Mouse (Mus musculus) midbrain, embryonic 11.5 days (tissue): Measurements from ENCODE around the gene Hist1h4b. TPM values are rescaled to one million over a fixed set of nuclear protein-coding genes. Genes with fewer than 3 reads are reported as not detected.
"Not testable (repeated sequence)": the region's sequence is repeated elsewhere in the genome, so short reads cannot be mapped to it uniquely, and the experiment has no call there.

ENCODE experiments used
- ATAC-seq: fragments of 200-750 bp; cut with Nextera tagmentation; 2 replicates; pipeline ENCODE4 v1.8.0; 2017; ENCODE audit warnings: moderate TSS enrichment, moderate library complexity; ENCODE audit not compliant: low FRiP score
- DNase-seq: peaks from one replicate; pipeline ENCODE4 v3.0.0; 2015; ENCODE audit warnings: low spot score; ENCODE audit errors: missing footprints
- H3K27ac ChIP-seq: fragments of 300-500 bp; sonication (generic); 2 replicates; pipeline ENCODE4 v1.5.1; 2014; ENCODE audit warnings: low read depth, low read length
- H3K27me3 ChIP-seq: fragments of 300-500 bp; sonication (generic); 2 replicates; pipeline ENCODE4 v1.6.1; 2014; ENCODE audit warnings: mild to moderate bottlenecking, low read length, moderate library complexity, mixed read lengths; ENCODE audit not compliant: control insufficient read depth, insufficient read depth
- H3K36me3 ChIP-seq: fragments of 300-500 bp; sonication (generic); 2 replicates; pipeline ENCODE4 v1.6.1; 2014; ENCODE audit warnings: mild to moderate bottlenecking, low read length, moderate library complexity, mixed read lengths; ENCODE audit not compliant: control insufficient read depth, insufficient read depth
- H3K4me1 ChIP-seq: fragments of 300-500 bp; sonication (generic); 2 replicates; pipeline ENCODE4 v1.6.1; 2014; ENCODE audit warnings: low read length; ENCODE audit not compliant: control insufficient read depth, insufficient read depth
- H3K4me2 ChIP-seq: fragments of 300-500 bp; sonication (generic); 2 replicates; pipeline ENCODE4 v1.6.1; 2014; ENCODE audit warnings: mild to moderate bottlenecking, moderate library complexity
- H3K4me3 ChIP-seq: fragments of 300-500 bp; sonication (generic); 2 replicates; pipeline ENCODE4 v1.5.1; 2014; ENCODE audit warnings: low read depth, low read length
- H3K9ac ChIP-seq: fragments of 300-500 bp; sonication (generic); 2 replicates; pipeline ENCODE4 v1.6.1; 2014; ENCODE audit warnings: low read length
- H3K9me3 ChIP-seq: fragments of 300-500 bp; sonication (generic); 2 replicates; pipeline ENCODE4 v1.6.1; 2016; ENCODE audit warnings: low read length; ENCODE audit not compliant: control insufficient read depth
- WGBS: fragments of 180-500 bp; shearing (Covaris S2); extraction: QIAGEN DNeasy Blood & Tissue Kit; methylation state at CpG from one replicate; pipeline ENCODE4 v1.1.7; 2014; 5-methylcytosine and 5-hydroxymethylcytosine counted together
- polyA plus RNA-seq: library from polyadenylated mRNA; unstranded; fragments of >200 nt; fragmentation: Nextera tagmentation; extraction: Ambion mirVana; gene quantifications from 2 replicates; pipeline ENCODE4 v1.2.1, GENCODE M21; 2014

Hist1h4b gene
- polyA plus RNA-seq, 1 experiment from 2014 or later: 3.9 TPM

DNA sequence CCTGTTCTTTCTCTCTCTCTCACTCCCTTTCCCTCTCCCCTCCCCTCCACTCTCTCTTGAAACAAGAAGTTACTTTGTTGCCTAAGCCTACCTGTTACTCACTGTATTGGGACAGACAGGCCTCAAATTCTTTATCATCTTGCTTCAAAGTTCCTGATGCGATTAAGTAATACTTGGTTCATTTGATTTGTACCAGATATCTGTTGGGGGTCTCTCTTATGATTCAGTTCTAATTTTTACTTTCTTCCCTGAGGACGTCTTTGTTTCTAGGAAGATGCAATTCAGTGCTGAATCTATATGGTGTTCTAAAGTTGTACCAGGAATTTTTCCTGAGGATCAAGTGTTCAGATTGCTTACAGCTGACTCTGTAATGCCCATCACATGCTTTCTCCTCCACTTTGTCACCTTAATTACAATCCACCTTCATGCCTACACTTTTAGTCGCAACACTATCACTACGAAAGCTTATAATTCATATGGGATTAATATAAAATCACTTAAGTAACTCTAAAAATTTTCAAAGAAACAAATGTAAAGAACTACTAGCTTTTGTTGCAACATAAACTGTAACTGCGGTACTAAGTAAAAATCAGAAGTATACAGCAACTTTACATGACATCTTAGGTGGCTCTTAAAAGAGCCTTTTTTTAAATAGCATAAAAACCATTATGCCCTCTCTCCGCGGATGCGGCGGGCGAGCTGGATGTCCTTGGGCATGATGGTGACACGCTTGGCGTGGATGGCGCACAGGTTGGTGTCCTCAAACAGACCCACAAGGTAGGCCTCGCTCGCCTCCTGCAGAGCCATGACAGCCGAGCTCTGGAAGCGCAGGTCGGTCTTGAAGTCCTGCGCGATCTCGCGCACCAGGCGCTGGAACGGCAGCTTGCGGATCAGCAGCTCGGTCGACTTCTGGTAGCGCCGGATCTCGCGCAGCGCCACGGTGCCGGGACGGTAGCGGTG is 12.1 kb upstream of the Hist1h4b start:
- ATAC-seq (no peak), DNase-seq (peak; percentile 90)
- Histone ChIP-seq H3K4me1 (peaks cover 13% of the 10 kb centered on the region; the same call in 1 of the 2 replicates), H3K27me3 (no peaks in the 10 kb centered on the region), H3K4me2 (peak overlapping the region; percentile 61), H3K4me3 (peak overlapping the region; percentile 39), H3K9ac (peak overlapping the region; percentile 71), H3K27ac (peak overlapping the region; percentile 82), H3K36me3 (no peaks in the 10 kb centered on the region), H3K9me3 (no peaks in the 10 kb centered on the region)
- under 1% methylated on average over 16 of the region's 36 CpGs for WGBS

DNA sequence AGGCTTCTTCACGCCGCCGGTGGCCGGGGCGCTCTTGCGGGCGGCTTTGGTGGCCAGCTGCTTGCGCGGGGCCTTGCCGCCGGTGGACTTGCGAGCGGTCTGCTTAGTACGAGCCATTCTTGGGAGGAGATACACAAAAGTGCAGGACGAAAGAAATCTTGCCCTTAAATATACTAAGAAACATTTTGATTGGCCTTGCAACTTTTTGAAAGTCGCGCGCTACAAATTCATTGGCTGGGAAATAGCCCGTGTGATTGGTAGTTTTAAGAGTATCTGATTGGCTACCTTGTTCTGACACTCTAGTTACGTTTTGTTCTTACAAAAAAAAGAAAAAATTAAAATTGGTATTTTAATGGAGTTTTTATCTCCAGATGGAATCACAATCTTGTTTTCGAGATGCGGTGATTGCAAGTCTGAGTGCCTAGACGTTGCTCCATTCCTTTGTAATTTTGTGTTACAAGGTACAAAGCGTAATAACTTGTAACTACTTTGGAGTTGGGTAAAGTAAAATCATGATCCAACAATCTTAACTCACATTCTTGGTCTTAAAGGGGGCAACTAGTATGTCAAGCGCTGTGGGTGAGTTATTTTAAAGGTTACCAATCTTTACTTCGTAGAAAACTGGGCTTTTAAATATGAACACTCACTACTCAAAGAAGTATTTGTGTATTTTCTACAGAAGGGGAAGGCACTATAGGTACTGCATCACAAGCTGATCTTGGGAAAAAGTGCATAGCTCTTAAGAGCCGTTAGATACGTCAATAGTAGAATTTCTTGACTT is 11.2 kb upstream of the Hist1h4b start, which contains the start of gene Hist1h3c:
TSS of gene Hist1h3c (minus strand) at position 222 of the 781 bp plus-strand sequence.
- peak within 1 kb of the TSS; percentile 71 for H3K9ac ChIP-seq
- H3K4me3 ChIP-seq: peak within 1 kb of the TSS; percentile 39
- no peaks in the 10 kb centered on the region for H3K9me3 ChIP-seq
- H3K4me2 ChIP-seq: peak within 1 kb of the TSS; percentile 61
- H3K4me1 ChIP-seq: peaks cover 7% of the 10 kb centered on the region; the same call in 1 of the 2 replicates
- H3K27me3 ChIP-seq: no peaks in the 10 kb centered on the region
- H3K36me3 ChIP-seq: no peaks in the 10 kb centered on the region
- DNase-seq (peak; percentile 97), ATAC-seq (peak; percentile 72)
- WGBS: under 1% methylated on average over 23 of the region's 28 CpGs
- H3K27ac ChIP-seq: peak within 1 kb of the TSS; percentile 96

DNA sequence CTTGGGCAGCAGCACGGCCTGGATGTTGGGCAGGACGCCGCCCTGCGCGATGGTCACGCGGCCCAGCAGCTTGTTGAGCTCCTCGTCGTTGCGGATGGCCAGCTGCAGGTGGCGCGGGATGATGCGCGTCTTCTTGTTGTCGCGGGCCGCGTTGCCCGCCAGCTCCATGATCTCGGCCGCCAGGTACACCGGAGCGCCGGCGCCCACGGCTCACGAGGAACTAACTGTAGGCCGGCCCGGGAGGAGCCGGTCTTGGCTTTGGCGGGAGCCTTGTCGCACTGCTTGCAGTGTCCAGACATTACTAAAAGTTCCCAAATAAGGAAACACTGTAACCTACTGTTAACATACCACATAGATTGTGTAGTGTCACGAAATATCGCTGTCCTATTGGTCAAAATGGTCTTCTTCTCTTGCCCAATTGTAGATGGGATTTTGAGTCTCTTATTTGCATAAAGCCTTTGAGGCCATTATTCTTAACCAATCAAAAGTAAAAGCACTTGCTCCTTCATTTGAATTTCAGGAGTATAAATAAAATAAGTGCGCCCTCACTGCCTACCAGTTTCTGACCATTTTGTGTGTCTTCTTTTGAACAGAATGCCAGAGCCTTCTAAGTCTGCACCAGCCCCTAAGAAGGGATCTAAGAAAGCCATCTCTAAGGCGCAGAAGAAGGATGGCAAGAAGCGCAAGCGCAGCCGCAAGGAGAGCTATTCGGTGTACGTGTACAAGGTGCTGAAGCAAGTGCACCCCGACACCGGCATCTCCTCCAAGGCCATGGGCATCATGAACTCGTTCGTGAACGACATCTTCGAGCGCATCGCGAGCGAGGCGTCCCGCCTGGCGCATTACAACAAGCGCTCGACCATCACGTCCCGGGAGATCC is 10.4 kb upstream of the Hist1h4b start, which contains the start of gene Hist1h2bb:
TSS of gene Hist1h2bb (plus strand) at position 534 of the 880 bp plus-strand sequence.
- Histone ChIP-seq H3K9ac (peak within 1 kb of the TSS; percentile 70), H3K27ac (peak within 1 kb of the TSS; percentile 96), H3K4me2 (peak within 1 kb of the TSS; percentile 61), H3K4me3 (peak within 1 kb of the TSS; percentile 39)
- H3K4me1 ChIP-seq, H3K27me3 ChIP-seq, H3K36me3 ChIP-seq, H3K9me3 ChIP-seq: not testable (repeated sequence)
- WGBS: under 1% methylated on average over 40 of the region's 58 CpGs
- peak; percentile 92 for ATAC-seq
- DNase-seq: peak; percentile 97

DNA sequence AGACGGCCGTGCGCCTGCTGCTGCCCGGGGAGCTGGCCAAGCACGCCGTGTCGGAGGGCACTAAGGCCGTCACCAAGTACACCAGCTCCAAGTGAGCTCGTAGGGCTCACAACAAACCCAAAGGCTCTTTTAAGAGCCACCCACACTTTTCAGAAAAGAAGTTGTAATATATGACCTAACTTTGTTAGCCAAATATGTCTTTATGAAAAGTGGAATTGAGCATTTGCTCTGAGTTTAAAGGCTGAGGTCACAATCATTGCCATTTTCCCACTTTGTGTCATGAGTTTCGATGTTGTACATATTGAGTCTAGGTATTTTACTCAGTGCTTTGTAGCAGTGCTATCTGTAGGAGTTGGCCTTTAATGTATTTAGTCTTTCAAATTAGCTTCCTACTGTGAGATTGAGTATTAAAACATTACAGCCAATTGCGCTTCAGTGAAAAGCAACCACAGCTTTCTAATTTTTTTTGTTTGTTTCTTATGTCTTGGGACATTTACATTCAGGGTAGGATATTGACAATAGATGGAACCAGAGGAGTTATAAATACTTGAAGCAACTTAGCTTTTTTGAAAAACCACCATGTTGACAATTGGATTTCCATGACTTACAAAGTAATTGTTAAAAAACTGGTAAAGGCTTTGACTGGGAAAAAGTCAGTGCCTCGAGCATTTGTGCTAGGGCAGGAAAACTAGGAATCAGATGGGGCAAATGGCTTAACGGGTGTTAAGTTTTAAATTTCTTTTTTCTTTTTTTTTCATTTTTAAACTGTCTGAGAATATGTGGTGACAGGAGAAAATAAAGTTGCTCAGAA is 9.5 kb upstream of the Hist1h4b start:
- H3K9me3 ChIP-seq: no peaks in the 10 kb centered on the region
- peak overlapping the region; percentile 54 for H3K9ac ChIP-seq
- DNase-seq (peak; percentile 94), ATAC-seq (peak; percentile 14; the same call in 1 of the 2 replicates)
- no peaks in the 10 kb centered on the region for H3K27me3 ChIP-seq
- 3% methylated on average over 13 of the region's 13 CpGs for WGBS
- H3K4me1 ChIP-seq: peaks cover 8% of the 10 kb centered on the region; the same call in 1 of the 2 replicates
- H3K4me2 ChIP-seq: peak overlapping the region; percentile 42
- H3K36me3 ChIP-seq: no peaks in the 10 kb centered on the region
- H3K27ac ChIP-seq: peak overlapping the region; percentile 96
- H3K4me3 ChIP-seq: peak overlapping the region; percentile 39

DNA sequence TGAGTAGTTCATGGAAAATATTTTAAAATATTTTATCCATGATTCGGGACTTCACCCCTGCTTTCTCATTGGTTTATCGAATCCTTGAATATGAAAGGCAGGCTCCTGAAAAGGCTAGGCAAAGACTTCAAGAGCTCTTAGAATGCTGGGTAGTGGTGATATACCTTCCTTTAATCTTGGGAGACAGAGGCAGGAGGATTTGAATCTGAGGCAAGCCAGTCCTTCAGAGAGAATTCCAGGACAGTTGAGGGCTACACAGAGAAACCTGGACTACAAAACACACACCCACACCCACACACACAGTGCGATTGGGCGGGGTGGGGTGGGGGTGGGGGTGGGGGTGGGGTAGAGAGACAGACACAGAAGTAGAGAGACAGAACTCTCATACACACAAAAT is 8.9 kb upstream of the Hist1h4b start:
- Histone ChIP-seq H3K36me3 (no peaks in the 10 kb centered on the region), H3K27me3 (no peaks in the 10 kb centered on the region), H3K9me3 (no peaks in the 10 kb centered on the region), H3K4me1 (peaks cover 10% of the 10 kb centered on the region), H3K27ac (peak overlapping the region; percentile 96), H3K4me3 (no peak overlapping the region), H3K4me2 (peak overlapping the region; percentile 42; the same call in 1 of the 2 replicates), H3K9ac (peak overlapping the region; percentile 44; the same call in 1 of the 2 replicates)
- DNase-seq: no peak
- ATAC-seq: no peak
- 5% methylated on average over 4 of the region's 4 CpGs for WGBS

DNA sequence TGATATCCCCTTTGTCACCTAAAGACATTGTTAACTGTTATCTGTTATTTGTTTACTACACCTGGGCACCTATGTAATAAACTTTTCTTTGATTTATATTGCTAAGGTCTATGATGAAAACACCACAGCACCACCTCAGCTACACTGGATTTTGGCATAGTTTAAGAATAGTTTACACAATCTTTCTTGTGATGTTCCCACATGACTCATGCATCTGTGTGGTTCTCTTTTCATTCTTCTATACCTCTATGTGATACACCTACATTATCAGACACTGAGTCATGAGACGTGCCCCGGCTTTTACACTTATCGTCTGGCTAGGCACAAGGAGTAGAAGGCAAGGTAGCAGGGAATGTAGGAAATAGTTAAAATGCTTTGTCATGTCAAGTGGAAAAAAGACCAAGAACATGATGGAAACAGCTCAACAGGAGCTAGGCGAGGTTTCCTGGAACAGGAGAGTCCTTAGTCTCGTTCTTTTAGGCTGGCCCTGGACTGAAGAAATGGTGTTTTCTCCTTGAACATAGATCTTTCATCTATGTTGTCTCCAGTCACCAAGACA is 7.2 kb upstream of the Hist1h4b start:
- H3K9me3 ChIP-seq: no peaks in the 10 kb centered on the region
- H3K27ac ChIP-seq: peak overlapping the region; percentile 63; the same call in 1 of the 2 replicates
- ATAC-seq: no peak
- no peak overlapping the region for H3K4me2 ChIP-seq
- no peaks in the 10 kb centered on the region for H3K36me3 ChIP-seq
- no peaks in the 10 kb centered on the region for H3K27me3 ChIP-seq
- no peak overlapping the region for H3K4me3 ChIP-seq
- H3K4me1 ChIP-seq: peaks cover 13% of the 10 kb centered on the region
- H3K9ac ChIP-seq: no peak overlapping the region
- WGBS: 91% methylated on average over 5 of the region's 5 CpGs
- DNase-seq: no peak

DNA sequence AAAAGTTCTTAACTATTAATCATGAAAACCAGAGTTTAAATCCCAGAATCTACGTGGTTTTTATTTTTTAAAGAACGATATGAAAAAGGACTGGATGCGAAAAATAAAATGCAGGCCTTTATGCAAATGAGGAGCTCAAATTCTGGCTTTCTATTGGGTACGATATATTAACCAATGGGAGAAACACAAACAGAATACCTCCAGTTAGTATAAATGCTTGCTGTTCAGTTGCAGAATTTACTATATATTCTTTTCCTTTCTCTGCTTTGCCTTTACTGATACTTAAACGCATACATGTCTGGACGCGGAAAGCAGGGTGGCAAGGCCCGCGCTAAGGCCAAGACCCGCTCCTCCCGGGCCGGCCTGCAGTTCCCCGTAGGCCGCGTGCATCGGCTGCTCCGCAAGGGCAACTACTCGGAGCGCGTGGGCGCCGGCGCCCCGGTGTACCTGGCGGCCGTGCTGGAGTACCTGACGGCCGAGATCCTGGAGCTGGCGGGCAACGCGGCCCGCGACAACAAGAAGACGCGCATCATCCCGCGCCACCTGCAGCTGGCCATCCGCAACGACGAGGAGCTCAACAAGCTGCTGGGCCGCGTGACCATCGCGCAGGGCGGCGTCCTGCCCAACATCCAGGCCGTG is 5.9 kb upstream of the Hist1h4b start, which contains the start of gene Hist1h2ab:
TSS of gene Hist1h2ab (plus strand) at position 288 of the 639 bp plus-strand sequence.
- H3K4me2 ChIP-seq: peak within 1 kb of the TSS; percentile 51
- peak within 1 kb of the TSS; percentile 94 for H3K27ac ChIP-seq
- H3K4me3 ChIP-seq: peak within 1 kb of the TSS; percentile 38
- H3K27me3 ChIP-seq, H3K36me3 ChIP-seq, H3K9me3 ChIP-seq: not testable (repeated sequence)
- under 1% methylated on average over 27 of the region's 47 CpGs for WGBS
- ATAC-seq (peak; percentile 49), DNase-seq (peak; percentile 97)
- peaks cover 13% of the 10 kb centered on the region for H3K4me1 ChIP-seq
- peak within 1 kb of the TSS; percentile 70 for H3K9ac ChIP-seq
